Mouse (Mus musculus): ENCODE measurements around the gene Kcnd3.

Kcnd3 gene

DNA sequence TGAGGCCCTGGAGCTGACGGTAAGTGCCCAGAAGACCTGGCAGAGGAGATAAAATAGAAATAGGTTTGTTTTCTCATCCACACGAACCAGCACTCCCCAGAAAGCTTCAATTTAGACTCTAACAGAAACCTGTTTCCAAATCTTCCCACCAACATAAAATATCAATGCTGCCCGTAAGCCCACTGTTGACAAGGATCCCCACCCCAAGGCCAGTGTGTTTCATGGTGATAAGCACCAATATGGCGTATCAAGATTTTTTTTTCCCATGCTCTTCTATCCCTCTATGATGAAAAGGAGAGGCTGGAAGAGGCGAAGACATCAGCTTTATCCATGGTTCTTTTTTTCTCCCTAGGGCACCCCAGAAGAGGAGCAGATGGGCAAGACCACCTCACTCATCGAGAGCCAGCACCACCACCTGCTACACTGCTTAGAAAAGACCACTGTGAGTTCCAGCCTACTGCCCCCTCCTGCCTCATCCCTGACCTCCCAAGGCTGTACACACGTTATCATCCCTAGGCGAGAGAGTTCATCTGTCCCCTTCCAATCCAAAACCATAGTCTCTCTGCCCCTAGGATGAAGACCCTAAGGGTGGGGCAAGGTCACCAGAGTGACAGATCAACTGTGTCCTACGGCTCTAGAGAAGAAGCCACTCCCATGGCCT is 213.1 kb downstream of the Kcnd3 start:
- no peak for DNase-seq

DNA sequence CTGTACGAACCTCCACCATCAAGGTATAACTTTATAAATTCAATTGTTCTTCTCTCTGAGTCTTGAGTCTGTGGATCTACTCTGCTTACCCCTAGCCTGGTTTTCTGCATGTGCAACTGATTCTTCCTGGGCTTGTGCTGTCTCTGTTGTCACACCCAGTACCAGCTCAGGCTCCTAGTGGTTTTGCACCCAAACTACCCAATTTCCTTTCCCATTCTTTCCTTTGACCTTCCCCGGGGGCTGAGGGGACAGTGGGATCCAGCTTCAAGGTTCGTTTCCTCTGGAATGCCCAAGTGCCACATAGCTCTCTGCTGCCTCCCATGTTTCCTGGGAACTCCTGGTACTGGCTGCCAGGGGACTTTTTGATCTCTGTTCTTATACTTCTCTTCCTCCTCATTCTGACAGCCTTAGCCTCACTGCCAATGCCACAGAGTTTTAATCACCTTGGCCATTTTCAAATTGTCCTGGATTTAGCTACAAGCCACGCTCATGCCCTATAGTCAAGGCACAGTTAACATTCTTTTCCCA is 214.9 kb downstream of the Kcnd3 start:
- no peak for DNase-seq

DNA sequence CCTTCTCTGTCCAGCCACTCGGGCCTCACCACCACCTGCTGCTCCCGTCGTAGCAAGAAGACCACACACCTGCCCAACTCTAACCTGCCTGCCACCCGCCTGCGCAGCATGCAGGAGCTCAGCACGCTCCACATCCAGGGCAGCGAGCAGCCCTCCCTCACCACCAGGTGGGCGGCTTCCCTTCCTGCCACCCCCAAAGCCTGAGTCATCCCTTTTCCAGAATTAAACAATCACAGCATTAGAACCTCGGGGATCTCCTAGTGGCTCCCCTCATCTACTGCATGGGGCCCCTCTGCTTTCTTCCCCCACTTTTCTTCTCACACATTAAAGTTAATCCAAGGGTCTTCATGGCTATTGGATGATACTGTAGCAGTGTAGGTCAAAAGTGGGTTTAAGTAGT is 216.0 kb downstream of the Kcnd3 start:
- DNase-seq = no peak

DNA sequence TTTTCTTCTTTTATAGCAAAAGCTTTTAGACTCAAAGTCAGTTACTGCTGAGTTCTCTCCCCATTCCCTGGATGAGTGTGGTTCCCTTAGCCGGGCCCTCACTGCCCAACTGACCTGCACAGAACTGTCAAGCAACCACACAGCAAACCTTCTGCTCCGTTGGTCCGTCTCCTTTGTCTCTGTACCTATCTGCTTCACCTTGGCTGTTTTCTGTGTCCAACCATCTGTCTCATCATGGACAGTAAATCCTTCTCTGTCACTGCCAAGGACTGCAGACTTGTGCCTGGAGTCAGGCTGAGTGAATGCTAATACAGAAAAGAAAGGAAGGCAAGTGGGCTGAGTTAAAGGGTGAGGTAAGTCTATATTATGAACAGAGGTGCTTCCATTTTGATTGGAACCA is 217.6 kb downstream of the Kcnd3 start:
- DNase-seq = no peak

DNA sequence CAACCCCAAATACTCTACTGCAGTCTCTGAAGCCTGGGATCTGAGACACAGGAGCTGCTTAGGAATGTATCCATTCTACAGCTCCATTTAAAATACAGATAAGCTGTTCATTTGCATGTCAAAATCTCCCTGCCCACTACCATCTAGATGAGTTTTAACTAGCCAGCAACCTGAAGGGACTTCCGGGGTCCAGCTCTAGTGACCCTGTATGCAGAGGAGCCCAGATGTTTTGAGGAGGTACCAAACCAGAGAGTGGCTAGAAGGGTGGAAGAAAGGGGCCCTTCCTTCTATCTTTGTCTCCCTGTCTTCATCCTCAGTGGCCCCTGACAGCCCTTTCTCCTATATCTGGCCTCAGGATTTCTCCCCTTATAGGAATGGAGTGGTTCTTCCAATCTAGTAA is 218.7 kb downstream of the Kcnd3 start:
- no peak for DNase-seq

DNA sequence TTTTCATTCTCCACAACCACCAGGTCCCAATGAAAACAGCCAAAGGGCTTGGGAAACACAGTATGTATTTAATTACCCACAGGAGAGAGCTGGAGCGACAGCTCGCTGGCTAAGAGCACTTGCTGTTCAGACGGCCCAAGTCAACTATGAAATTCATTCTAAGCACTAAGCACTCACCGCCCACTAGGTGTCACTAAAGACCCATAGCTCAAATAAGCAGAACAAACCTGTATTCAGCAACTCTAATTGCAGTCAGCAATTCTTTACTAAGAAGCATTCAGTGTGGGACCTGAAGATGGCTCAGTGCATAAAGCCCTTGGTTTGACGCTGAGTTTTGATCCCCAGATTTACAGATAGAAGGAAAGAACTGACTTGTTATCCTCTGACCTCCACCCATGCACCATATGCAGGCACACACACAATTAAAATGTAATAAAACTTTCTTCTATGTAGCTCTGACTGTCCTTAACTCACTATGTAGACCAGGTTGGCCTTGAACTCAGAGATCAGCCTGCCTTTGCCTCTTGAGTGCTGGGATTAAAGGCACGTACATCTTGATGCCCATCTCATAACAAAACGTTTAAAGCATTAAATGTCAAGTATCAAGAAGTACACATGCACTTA is 222.6 kb downstream of the Kcnd3 start:
- peak; percentile 78 for DNase-seq

DNA sequence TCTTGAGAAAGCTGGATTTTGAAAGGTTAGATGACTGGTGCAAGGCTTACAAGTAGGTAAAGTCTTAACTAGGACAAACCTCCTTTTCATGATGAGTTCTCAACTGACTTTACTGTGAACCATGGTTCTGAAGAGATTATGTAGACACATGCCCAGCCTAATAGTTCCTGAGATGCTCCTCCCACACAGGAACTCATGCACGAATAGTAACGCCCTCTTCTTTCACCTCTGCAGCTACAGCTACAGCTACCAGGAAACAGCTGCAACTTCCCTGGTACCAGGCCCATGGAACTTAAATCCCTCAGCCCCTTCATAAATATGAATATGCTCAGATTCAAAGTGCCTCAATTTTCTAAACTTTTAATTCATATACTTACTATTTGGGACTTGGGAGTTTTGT is 223.8 kb downstream of the Kcnd3 start:
- DNase-seq = no peak

DNA sequence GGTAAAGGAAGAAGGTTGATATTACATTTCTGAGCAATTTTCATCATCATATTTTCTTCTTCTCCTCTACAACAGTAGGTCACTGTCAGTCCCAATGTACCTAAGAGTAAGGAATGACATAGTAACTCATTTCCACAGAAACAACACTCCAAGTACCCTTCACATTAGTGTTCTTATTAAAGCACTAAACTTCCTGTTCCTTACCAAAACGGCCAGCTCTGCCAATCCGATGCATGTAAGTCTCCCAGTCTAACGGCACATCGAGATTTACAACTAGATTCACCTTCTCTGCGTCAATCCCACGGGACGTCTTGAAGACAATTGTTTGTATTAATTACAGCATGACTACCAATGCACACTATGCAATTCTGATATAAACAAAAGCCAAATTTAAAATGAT is 228.2 kb downstream of the Kcnd3 start:
- DNase-seq = no peak

DNA sequence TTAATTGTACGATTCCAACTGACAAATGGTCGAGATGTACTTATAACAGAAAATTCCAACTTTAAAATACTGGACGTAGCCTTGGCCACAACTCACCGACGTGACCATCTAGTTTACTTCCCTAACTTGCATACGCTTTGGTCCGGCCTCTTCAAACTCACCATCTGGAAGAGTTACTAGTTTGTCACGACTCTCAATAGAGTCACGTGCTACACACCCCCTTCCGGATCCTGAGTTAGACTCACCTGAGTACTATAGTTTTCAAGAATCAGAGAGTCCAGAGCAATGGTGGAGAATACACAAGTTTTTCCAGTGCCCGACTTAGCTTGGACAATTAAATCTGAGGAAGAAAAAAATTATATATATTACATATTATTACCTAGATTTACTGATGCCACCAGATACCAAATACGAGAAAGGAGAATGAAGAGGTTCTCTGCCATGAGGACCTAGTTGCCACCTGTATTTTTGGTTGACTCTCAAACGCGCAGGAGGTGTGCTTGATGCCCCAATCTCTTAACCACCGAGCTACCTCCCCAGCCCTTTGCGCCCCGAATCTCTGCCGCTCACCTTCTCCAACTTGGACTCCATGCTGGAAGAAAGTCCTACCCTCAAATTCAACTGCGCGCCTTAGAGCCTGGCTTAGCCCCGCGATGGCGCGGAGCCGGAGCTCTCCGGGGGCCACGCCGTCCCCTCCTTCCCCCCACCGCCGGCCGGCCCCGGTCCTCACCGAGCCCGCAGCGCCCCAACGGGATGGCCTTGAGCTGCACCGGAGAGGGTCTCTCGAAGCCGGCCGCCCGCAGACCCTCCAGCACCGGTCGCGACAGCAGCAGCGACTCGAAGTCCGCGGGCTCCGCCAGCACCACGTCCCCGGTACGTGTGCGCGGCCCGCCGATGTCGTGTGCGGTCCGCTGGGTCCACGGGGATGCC is 234.5 kb downstream of the Kcnd3 start:
- no peak for DNase-seq

DNA sequence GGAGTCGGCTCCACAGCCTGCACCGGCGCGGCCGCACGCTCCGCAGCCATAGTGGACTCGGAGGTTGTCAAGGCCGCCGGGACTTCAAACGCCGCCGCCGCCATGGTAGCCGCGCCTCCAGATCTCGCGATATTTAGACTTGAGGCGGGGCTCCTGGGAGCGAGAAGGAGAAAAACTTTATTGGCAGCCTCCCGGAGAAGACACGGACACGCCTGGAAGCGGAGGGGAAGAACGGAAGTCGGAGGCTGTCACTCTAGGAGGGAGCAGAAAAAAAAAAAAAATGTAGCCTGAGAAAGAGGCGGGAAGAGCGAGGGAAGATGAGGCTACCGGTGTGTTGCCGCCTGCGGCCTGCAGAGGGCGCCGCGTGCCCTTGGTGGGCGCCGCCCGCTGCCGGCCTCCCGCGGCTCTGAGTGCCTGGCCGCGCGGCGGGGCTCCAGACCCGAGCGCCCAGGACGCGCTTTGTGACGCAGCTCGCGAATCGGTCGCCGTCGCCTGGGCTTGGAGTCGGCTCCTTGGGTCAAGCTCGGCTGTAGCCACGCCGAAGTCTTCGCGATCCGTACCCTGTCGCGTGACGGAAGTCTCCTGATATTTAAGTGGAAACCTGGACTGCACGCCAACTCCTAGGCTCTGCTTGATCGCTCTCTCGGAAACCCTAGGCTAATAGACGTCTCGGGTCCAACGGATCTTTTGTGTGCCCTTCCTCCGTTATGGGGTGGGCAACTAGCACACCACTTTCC is 235.4 kb downstream of the Kcnd3 start, which contains the start of gene Ddx20:
Ddx20 (minus strand) TSS at position 251 of the 737 bp plus-strand sequence.
- DNase-seq = peak; percentile 95

DNA sequence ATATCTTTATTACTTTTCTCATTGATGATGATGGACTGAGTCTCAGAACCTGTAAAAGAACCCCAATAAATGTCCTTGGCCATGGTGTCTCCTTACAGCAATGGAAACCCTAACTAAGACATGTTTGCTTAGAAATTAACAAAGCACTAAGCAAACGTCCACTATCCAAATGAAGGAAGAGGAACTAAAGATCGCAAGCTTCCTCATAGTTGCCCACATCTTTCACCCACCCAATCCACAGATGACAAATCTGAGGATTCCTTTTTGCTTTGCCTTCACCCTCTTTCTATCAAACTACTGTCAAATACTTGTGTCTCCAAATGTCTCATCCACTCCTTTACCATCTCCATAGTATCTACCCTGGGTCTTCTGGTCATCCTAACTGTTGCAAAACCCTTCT is 236.4 kb downstream of the Kcnd3 start:
- DNase-seq = no peak

DNA sequence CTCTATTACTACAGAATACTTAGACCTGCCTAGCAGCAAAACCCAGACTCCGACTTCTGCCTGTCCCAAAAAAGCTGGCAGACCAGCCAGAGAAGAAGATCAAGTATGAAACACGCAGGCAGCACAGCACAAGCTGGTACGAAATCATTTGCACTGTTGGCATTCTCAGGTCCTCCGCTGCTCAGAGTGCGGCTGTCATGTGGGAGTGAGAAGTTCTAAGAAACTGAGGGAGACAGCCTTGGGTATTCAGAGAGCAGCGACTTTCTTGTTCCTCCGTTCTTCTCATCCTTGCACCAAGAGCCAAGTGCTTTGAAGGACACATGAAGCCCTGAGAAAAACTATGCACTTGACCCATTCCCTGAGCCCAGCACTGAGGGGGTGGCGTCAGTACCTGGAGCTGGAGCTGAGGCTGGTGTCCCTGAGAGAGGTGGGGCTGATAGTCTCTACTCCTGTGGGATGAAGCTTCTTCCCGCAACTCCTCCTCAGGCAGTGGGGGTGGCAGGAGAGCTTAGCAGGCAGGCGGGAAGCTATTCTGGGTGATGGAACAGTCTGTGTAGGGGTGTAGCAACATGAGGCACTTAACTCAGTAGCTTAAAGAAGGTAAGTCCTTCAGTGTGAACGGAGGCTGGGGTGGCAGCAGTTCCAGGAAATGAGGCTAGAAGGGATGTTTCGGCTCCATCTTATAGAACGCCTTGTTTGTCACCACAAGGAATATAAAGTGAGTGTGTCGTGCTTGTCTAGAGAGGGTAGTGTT is 241.4 kb downstream of the Kcnd3 start:
- DNase-seq = no peak

DNA sequence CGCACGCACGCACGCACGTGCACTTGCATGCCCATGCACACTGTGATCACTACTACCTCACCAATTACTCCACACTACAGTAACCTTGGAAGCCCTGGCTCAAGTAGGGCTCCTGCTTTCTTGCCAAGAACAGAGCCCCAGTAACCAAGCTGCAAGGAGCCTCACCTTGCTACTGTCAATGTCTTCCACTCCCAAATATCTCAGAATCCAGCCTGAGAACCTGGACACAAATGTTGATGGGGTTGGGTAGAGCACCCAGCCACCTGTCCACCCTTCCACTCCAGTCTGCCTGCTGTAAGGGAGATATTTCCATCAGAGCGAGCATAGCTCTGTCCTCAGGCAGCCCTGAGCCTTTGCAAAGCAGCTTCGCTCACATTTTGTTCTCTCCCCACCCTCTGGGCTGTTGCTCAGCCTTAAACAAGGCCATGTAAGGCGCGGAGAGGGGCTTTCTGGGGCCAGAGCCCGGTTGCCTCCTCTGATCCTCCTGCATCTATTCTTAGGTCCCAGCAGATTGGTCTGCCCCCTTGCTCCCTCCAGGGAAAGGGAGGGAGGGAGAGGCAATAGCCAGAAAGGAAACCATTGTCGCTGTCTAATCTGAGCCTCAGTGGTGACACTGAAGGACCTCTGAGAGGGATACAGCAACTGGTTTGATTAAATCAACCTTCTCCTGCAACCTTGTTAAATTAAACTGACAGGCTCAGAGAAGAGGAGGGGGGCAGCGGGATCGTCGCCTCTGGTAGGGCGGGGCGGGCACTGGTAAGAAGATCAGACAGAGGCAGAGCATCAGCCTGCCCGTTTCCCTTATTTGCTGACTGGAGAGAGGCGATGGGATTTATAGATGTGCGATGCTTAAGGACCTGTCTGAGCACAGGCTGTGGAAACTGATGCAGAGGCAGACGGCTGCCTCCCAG is 243.6 kb downstream of the Kcnd3 start:
- DNase-seq = no peak

DNA sequence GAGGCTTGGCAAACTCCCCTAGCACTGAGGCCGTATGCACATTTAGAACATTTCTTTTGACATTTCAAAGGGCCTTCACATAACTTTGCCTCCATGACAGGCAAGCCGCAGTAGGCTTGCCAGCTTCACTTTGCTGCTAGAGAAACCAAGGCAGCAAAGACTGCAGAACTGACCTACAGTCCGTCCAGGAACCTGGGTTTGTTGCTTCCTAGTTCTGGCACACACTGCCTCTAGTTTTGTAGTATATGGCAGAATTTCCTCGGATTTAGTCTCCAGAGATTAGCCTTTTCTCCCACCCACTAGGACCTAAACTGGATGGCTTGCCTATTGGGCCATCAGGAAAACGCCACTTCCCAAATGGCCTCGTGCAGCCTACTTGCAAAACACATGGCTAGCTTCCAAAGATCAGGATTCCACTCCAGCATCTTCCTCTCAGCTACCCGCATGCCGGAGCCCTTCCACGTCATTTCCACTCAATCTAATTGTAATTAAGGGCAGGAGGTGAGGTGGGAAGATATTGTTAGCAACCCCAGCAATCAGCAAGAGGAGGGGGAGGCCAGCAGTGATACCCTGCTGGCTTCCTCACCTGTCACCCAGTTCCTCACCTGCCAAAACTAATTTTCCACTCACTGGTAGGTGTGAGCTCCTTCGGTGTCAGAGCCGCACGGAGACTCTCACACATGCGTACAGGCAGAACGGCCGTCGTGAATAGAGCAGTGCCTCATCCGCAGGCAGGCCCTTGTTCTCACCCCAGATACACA is 244.4 kb downstream of the Kcnd3 start:
- DNase-seq = no peak

DNA sequence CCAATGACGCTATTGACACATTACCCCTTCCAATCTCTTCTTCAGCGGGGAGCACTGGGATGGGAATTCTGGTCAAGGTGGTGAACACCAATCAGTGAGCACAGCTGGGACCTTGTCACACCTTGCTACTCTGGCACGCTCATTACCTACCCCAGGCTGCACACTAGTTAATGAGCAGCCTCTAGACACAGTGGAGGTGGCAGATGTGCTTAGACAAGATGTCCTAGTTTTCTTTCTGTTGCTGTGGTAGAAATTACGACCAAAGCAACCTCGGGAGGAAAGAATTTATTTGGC is 245.0 kb downstream of the Kcnd3 start:
- DNase-seq = no peak

DNA sequence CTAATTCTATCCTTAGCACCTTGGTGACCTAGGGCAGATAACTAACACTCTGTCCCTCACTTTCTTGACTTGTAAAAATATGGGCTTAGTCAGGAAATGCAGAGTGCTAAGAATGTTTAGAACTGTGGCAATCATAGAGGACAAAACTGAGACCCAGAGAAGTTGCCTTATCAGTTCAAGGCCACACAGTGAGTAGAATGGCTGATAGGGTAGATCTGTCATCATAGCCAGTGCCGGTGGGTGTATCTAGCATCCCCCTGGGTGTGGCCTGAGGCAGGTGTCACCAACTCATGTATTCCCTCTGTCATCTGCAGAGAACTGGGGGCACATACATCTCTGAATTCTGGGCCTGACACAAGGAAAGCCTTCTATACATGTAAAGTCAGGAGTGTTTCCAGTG is 246.2 kb downstream of the Kcnd3 start:
- no peak for DNase-seq

DNA sequence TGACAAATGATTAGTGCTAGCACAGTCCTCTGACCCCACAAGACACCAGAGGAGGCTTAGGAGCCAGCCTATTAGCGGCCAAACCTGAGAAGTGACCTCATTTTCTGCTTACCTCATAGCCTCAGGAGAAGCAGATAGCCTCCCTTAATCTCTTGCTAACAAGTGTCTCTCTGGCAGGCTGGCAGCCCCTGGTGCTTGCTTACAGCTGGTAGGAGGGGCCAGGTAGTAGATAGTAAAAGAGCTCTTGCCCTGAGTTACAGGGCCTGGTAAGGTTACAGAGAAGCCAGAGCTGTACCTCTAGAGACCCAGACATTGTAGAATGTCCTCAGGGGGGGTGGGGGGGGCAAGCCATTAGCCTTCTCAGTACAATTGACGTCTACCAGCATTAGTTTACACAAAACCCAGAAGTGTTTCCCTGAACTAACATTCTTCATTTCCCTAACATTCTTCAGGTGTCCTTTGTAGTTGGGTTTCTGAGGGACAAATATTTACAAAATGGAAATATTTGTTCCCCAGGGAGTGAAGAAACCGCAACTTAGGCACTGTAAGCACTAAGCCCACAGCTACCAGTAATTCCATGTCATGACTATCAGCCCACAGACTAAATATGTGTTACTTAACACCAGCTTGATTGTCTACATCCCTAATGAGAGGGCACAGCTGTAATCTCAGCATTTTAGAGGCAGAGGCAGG is 247.3 kb downstream of the Kcnd3 start:
- DNase-seq = no peak

DNA sequence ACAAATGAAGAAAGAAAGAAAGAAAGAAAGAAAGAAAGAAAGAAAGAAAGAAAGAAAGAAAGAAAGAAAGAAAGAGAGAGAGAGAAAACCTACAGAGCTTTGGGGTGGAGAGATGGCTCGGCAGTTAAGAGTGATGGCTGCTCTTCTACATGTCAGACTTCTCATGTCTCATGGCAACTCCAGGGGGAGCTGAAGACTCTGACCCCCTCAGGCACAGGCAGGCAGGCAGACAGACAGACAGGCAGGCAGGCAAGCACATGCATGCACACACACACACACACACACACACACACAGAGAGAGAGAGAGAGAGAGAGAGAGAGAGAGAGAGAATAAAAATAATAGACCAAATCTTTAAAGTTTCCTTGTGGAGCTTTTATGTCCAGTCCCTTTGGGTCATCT is 248.7 kb downstream of the Kcnd3 start:
- peak; percentile 38 for DNase-seq

DNA sequence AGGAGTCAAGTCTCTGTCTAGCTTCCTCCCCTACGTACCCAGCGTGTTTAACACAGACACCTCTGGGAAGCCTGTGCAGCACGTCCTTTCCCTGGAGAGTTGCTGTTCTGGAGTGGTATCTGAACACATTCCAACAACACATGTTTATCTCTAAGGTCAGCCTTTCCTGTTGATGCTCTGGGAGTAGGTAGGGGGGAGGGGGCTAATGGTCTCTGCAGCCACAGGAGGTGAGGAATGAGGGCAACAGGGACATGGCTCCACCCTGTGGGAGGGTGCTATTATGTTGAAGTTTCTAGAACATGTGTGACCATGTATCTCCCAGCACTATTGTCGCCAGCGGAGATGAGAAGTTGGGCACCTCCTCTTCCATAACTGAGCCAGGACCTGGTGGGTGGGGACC is 249.3 kb downstream of the Kcnd3 start:
- no peak for DNase-seq

DNA sequence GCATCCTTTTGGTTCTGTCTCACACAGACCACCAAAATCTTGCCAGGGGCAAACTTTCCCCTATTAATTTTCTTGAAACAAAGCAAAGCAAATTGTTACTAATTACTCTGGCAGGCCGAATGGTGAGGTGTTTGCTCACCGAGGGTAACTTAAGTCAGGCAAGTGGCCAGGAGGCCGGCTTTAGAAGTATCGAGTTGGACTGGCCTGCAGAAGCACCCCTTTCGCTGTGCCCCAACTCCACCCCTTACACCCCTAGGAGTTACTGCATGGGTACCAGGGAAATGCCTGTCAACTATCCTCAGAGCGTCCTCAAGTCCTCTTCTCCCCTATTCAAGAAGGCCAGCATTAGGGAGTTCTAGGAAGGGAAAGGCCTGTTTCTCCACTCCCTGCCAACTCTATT is 251.4 kb downstream of the Kcnd3 start:
- no peak for DNase-seq
